Mouse (Mus musculus): ENCODE data around the gene Ppp1r1b.
"Not testable (repeated sequence)": the region's sequence is repeated elsewhere in the genome, so short reads cannot be mapped to it uniquely, and the experiment has no call there.

The Ppp1r1b gene

DNA sequence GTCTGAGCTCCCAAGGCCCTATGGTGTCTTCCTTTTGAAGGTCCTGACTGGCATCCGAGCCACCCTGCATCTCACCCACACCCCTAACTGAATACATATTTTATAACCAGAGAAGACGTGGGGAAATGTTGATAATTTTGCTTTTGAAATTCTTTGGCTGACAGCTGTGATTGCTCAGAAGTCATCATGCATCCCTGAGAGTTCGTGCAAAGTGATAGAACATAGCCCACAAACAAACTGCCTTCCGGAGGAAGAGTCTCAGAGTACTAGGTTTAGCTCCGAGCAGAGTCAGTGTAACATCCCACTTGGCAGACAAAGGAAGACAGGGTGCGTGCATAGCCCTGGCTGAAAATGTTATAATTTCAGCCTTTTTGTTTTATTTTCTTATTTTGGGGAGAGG, 25.0 kb downstream of the Ppp1r1b start:
- DNase-seq (ENCODE audit: low spot score) = no peak

DNA sequence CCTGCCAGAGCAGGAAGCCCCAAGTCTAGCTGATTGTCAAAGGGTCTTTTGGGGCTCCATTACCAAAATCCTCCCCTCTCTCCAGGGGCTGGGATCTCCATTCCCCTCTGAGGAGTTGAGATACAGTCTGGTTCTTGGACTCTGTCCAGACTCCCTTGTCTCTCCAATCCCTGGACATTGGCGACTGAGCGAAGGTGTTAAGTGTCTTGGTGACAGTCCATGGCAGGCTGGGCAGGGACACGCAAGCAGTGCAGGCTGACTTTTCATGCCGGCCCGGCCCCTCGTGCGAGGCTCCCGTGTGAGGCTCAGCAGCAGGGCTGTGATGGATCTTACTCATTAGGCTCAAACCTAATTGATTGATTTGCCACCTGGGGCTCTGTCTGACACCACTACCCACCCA, 26.1 kb downstream of the Ppp1r1b start:
- no peak for DNase-seq (ENCODE audit: low spot score)

DNA sequence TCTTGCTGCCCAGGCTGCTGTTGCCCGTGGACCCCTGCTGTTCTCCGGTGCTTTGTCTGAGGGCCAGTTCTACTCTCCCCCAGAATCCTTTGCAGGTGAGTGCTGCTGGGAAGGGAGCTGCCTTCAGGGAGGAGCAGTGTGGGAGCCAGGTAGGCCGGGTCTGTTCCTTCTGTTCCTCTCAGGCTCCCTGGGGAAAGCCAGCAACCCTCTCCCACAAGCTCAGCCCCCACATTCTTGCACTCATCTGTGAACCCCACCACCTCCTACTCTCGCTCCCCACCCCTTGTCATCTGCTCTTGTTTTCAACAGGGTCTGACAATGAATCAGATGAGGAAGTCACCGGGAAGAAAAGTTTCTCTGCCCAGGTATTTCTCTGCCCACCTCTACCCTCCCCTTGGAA, 28.6 kb downstream of the Ppp1r1b start:
- no peak for DNase-seq (ENCODE audit: low spot score)

DNA sequence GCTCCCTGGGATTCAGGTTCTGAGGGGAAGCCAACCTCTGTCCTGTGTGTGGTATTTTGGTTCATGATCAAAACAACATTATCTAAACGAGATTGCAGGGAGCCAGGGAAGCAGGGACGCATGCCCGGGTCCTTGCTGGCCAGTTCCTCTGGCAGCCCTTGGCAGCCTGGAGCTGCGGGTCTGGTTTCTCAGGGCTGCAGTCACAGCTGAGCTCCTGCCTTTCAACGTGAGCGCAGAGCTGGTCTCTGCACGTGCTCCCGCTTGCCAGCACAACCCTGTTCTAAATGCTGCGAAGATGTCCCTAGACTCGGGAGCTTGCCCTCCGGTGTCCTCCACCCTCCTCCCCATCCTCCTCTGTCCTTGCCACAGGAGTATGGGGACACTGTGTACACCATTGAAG, 29.6 kb downstream of the Ppp1r1b start:
- DNase-seq (ENCODE audit: low spot score) = no peak

DNA sequence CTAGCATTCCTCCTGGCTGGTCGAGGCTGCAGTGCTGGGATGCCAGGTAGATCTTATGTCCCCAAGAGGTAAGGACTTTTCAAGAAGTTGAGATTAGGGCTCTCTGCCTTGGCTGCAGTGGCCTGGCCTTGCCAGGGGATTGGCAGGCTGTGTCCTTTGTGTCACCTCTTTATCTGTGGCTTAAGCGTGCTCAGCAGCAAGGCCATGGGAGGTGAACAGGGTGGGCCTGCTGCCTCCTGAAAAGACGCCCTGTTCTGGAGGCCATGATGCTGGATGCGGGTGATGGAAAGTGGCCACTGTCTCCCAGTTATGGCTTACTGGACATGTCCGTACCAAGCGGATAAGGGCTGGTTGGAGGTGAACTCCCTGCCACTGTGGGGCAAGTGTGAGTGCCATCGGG, 31.2 kb downstream of the Ppp1r1b start:
- DNase-seq (ENCODE audit: low spot score) = no peak

DNA sequence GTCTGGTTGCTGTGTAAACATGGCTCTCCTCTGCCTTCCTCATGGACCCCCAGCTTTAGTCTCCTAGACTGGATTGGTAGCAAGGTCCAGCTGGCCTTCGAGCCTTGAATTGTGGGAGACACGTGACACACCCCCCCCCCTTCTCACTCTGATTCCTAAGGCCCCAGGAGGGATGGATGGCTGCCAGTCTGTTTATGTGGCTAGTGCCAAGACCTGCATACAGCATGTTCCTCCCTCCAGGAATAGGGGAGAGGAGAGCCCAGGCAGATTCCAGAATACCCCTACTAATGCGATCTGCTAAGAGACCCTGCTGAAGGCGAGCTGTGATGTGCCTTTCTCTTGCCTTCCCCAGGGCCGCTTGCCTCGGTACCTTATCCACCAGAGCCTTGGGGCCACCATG, 31.9 kb downstream of the Ppp1r1b start:
- DNase-seq (ENCODE audit: low spot score) = no peak

DNA sequence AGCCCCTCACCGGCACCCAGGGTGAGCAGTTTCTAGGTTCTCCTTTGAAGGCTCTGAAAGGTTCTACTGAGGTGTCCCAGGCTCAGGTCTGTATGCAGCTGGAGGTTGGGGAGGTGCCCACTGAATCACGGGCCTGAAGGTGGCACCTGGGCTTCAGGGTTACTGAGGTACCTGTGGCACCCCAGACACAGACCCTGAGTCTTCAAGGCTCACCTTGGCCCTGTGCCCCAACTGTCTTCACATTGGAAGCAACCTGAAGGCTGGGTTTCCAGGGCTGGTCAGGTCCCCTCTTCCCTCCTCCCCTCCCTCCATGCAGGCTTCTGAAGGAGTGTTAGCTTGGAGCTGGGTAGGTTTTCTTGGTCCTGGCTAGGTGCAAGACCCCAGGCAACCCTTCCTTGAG, 33.4 kb downstream of the Ppp1r1b start:
- no peak for DNase-seq (ENCODE audit: low spot score)

DNA sequence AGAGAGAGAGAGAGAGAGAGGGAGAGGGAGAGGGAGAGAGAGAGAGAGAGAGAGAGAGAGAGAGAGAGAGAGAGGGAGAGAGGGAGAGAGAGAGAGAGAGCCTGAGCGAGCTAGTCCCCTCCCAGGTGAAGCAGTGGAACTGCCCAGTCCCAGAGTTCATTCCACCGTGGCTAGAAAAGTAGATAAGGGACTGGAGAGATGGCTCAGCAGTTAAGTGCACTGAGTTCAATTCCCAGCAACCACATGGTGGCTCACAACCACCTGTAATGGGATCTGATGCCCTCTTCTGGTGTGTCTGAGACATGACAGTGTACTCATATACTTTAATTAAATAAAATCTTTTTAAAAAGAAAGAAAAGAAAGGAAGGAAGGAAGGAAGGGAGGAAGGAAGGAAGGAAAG, 34.2 kb downstream of the Ppp1r1b start:
- DNase-seq (ENCODE audit: low spot score) = not testable (repeated sequence)

DNA sequence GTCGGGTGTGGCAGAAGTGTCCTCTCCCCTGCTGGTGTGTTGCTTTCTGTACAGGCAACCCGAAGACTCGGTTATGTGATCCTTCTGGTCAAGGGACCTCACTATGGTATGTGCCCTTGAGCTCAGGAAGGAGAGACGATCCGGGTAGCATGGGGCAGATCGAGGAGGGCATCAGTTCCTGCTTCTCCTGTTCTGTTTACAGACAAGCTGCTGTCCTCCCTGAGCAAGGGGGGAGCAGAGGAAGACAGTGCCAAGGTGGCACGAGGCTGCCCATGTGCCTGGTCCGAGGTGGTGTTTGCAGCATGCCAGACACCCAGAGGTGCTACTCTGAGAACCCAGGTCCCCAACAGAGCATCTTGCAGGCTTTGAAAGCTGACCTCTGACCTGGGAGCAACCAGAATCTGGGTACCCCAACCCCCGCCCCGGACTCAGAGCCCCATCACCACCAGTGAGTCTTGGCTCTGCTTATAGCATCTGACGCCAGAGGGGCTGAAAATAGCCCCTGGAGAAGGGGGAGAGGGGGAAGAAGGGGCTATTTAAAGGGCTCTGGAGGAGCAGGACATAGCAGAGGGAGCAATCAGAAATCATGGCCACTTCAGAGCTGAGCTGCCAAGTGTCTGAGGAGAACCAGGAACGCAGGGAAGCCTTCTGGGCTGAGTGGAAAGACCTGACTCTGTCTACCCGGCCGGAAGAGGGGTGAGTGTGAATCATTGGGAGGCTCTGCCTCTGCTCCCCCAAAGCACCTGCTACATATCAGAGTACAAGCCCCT, 35.2 kb downstream of the Ppp1r1b start, which contains the start of gene Tcap:
Gene Tcap, plus strand, starts transcription at position 551 of the 770 bp plus-strand sequence.
- no peak for DNase-seq (ENCODE audit: low spot score)

DNA sequence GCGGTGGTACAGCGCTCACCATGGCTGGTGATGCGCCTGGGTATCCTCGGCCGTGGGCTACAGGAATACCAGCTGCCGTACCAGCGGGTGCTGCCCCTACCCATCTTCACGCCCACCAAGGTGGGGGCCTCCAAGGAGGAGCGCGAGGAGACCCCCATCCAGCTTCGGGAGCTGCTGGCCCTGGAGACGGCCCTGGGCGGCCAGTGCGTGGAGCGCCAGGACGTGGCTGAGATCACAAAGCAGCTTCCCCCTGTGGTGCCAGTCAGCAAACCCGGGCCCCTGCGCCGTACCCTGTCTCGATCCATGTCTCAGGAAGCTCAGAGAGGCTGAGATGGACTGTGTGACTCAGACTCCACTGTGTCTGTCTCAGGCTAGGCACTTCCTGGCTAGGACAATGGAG, 36.0 kb downstream of the Ppp1r1b start:
- DNase-seq (ENCODE audit: low spot score) = no peak

DNA sequence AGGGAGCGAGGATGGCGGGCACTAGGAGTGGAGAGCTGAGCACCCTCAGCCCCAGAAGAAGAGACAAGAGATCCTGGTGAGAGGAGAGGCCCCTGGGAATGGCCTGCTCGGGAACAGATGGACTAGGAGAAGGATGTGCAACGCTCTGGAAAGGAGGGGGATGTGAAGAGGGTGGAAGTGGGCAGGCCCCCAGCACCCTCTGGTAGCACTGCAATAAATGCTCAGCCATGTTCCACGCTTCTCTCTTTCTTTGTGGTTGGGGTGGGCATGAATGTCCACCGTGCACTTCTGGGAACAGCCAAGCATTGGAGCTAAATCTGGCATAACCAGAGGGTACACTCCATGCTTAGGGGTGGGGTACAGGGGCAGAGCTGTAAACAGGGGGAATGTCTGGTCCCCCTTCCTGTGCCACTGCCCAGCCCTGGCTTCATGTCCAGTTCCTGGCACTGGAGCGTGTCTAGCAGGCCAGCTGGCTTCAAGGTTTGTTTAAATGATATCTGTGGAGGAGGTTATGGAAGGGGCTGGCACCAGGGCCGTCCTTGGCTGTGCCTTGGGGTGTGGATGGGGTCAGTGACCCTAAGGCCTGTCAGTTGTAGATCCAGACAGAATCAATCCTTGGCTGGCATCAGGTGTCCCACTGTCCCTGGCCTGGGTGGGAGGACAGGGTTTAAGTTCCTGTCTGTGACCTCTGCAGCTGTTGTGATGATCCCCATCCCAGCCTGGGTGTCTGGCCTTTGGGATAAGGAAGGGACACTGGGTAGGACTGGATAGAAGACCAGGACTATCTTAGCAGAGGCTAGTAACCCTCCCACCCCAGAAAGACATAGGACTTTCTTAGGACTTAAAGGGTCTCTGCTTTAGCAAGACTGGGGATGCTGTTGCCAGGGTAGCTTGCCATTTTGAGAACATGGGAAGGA, 36.8 kb downstream of the Ppp1r1b start:
- no peak for DNase-seq (ENCODE audit: low spot score)

DNA sequence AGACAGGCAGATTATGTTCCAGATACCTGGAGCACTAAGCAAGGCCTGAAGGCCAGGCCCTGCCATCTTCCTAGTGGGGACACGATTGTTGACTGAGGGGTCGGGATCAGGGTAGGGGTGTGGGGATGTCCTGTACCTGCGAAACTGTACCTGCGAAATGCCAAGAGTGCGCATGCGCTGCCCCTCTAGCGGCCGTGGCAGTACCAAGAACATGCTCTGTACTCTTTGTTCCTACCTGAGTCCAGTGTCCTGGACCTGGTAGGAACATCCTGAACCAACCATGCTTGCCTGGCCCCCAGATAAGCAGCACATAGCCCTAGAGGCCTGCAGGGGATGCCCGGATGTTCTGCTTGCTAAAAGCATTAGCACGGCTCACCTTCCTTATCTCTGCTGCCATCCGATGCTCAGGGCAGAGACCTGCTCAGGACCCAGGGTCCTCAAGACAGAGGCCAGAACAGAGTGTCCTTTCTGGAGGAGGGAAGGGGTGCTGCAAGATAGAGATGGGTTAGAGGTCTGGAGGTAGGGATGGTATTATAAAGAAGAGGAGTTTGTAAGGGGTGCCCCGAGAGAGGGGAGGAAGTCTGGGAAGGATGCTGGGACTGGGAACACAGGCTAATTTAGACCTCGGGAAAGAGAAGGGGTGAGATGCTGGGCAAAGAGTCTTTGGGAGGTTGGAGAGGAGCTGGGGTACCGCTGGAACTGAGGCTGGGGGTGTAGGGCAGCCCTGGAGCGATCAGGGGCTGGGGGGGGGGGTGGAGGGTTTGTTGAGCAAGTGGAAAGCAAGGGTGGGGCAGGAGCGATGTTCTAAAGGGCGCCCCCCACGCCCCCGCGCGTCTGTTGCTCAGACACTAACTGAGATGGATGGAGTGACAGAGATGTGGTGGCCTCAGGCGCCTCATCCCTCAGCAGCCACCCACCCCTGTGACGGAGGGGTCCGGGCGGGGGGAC, 37.7 kb downstream of the Ppp1r1b start, which contains the start of gene Pnmt:
Gene Pnmt, plus strand, starts transcription at position 813 of the 948 bp plus-strand sequence.
- no peak for DNase-seq (ENCODE audit: low spot score)

DNA sequence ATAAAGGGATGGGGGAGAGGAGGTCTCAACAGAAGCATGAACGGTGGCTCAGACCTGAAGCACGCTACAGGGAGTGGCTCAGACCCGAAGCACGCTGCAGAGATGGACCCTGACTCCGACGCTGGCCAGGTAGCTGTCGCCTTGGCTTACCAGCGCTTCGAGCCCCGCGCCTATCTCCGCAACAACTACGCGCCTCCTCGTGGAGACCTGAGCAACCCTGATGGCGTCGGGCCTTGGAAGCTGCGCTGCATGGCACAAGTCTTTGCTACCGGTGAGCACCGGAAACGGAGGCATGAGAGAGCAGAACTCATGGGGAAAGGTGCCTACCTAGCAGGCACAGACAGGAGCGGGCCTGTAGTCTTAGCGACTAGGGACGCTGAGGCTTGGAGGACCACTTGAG, 38.4 kb downstream of the Ppp1r1b start:
- DNase-seq (ENCODE audit: low spot score) = no peak

DNA sequence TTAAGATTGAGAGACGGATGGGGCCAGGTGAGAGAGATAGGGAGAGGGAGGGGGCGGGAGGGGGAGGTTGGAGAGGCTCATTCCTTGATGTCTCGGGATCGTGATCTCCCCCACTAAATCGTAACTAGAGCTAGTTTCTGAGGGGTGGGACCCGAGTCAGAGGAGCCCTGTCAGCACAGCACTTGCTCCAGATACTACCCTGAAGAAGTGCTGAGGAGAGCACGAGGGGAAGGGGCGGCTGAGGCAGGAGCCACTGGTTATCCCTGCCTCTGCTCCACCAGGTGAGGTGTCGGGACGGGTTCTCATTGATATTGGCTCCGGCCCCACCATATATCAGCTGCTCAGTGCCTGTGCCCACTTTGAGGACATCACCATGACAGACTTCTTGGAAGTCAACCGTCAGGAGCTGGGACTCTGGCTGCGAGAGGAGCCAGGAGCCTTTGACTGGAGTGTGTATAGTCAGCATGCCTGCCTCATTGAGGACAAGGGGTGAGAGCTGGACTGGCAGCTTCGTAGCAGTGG, 38.9 kb downstream of the Ppp1r1b start:
- DNase-seq (ENCODE audit: low spot score) = no peak

DNA sequence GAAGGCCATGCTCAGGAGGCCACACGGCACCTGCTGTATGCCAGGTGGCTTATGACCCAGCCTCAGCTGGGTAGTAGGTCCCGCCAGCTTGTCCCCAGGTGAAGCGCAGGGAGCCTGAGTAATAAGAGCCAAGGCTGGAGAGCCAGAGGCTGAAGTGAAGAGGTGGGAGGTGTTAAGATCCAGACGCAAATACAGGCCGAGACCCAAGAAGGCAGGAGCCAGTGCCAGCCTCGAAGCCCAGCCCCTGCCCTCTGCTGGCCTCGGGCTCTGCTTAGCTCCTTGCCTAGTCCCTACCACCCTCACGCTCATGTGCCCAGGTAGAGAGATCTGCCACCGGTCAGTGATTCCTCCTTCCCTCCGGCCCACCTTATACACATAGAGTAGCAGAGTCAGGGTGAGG, 40.1 kb downstream of the Ppp1r1b start:
- DNase-seq (ENCODE audit: low spot score) = no peak

DNA sequence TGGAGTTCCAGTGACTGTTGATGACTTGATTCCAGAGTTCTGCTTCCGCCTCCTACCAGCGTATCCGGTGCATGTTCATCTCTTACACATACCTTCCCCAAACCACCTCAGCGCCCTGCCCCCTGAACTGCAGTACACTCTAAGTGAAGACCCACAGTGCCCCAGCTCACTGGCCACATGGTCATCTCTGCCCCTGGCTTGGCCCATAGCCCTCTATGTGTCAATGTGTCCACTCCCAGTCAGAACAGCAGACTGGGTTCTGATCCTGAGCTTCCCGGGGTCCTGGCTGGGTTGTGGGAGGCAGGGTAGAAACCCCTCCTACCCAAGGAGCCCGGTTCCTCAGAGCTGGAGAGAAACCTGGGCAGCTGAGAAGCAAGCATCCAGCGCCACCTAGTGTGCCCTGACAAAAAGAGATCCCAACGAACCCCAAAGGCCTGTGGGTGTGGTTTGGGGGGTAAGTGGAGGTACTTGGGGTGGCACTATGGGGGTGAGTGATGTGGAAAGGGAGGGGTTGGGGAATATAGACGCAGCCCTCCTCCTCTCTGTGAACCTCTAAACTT, 41.1 kb downstream of the Ppp1r1b start:
- DNase-seq (ENCODE audit: low spot score) = peak; percentile 75

DNA sequence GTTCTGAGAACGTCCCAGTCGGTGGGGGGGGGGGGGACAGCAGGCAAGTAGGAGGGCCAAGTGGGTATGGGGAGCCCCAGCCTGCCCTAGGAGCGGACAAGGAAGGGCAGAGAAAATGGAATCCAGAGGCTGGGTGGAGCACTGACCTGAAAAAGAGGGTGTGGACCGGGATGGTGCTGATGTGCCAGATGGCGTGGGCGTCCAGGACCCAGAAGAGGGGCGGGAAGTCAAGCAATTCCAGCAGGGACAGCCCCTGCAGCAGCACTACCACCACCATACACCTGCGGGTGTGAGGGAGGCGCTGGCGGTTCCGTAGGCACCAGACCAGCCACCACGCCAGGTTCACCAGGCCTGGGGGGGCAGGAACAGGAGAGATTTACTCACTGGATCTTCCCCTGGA, 41.9 kb downstream of the Ppp1r1b start:
- DNase-seq (ENCODE audit: low spot score) = no peak

DNA sequence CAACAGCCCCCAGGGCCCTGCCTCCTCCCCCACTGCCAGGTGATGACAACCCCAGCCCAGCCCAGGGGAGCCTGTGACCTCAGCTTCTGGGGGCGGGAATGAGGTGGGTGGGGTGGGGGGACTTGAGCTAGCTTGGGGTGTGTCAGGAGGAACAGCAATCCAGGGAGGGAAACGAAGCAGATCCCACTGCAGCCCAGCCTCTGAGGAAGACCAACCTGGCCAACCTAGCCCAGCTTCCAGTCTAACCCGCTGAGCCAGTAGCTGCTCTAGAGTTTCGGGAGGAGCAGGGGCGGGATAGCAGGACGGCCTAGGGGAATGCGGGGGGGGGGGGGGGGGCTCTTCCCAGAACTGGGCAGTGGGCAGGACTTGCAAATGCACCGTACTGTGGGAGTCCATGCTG, 43.8 kb downstream of the Ppp1r1b start:
- DNase-seq (ENCODE audit: low spot score) = no peak

DNA sequence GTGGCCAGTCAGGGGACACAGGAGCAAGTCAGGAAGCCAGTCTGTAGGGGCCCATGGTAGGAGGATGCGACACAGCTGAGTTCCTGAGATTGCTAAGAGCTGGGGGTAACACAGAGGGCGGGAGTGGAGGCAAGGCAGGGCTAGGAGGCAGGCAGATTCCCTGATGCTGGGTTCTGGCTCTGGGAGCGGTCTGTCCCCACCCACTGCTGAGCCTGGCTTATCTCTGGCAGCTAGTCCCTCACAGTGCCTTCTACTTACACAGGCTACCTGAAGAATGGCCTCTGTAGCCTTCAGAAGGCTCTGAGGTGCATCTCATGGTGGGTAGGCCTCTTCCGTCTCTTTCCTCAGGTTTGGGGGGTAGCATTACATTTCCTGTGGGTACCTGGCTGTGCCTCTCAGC, 44.4 kb downstream of the Ppp1r1b start:
- no peak for DNase-seq (ENCODE audit: low spot score)

DNA sequence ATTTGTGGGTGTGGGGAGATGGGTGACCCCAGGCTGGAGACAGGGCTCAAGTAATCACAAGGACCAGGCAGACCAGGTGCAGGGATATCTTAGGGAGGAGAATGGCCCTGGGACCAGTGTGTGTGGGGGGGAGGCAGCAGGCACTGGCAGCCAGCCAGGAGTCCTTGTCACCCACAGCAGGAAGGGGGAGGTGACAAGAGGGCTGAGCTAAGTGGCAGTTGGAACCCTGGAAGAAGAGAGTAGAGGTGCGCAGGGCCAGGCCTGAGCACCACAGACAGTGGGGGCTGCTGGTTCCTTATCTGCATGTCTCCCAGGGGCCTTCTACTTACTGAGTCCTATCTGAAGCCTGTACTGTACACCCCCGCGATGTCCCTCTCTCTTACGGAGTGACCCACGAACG, 45.1 kb downstream of the Ppp1r1b start:
- DNase-seq (ENCODE audit: low spot score) = no peak

DNA sequence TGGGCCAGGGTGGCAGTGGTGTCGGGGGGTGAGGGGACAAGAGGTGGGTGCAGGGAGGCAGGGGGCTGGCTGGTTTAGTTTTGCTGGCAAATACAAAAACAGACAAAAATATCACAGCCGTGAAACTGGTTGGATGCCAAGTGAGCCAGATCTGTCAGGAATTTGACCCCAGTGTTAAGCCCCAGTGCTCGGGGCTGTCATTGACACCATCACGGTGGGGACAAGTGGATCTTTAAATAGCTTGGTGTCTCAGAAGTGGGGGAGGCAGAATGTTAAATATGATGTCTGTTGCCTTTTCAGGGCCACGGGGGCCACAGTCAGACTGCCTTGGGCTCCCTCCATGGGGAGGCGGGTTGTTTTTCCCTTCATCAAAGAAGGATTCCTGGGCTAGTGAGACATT, 46.1 kb downstream of the Ppp1r1b start:
- DNase-seq (ENCODE audit: low spot score) = no peak

All from retina, embryonic 14.5 days (tissue).